Mouse (Mus musculus): ENCODE measurements around the gene Sfn. TPM values are rescaled to one million over a fixed set of nuclear protein-coding genes. Genes with fewer than 3 reads are reported as not detected.

Sfn gene
- polyA plus RNA-seq, 1 experiment from 2014 or later, result 6.8 TPM

- H3K36me3 ChIP-seq (replicated peaks), result peaks cover 41% of the 10 kb centered on the region
- no peak for ATAC-seq (ENCODE audit: low FRiP score)
- H3K9ac ChIP-seq, result no peak overlapping the region
- H3K4me3 ChIP-seq (replicated peaks), result no peak overlapping the region
- H3K4me2 ChIP-seq, result no peak overlapping the region
- no peaks in the 10 kb centered on the region for H3K4me1 ChIP-seq
- 0 out of 2 replicates have a peak, but pooled peaks cover 9% of the 10 kb centered on the region for H3K9me3 ChIP-seq
- H3K27ac ChIP-seq, result no peak overlapping the region
- WGBS, result 89% methylated on average over 10 of the region's 10 CpGs
- H3K27me3 ChIP-seq, result no peaks in the 10 kb centered on the region
These were observed 13.4 kb upstream of the Sfn start for GRCm38 (mm10) chr4:133615416-133615815.

GRCm38 (mm10) chr4:133614274-133614761, 12.3 kb upstream of the Sfn start:
- Histone ChIP-seq H3K27ac (no peak overlapping the region), H3K9ac (no peak overlapping the region), H3K4me3 (replicated peaks) (no peak overlapping the region), H3K9me3 (0 out of 2 replicates have a peak, but pooled peaks cover 9% of the 10 kb centered on the region), H3K4me2 (no peak overlapping the region), H3K27me3 (no peaks in the 10 kb centered on the region), H3K4me1 (no peaks in the 10 kb centered on the region), H3K36me3 (replicated peaks) (peaks cover 40% of the 10 kb centered on the region)
- WGBS, result 87% methylated on average over 8 of the region's 8 CpGs
- ATAC-seq (ENCODE audit: low FRiP score), result no peak

GRCm38 (mm10) chr4:133613867-133614266, 11.9 kb upstream of the Sfn start:
- H3K4me2 ChIP-seq, result no peak overlapping the region
- H3K4me3 ChIP-seq (replicated peaks), result no peak overlapping the region
- ATAC-seq (ENCODE audit: low FRiP score), result no peak
- H3K9me3 ChIP-seq, result 0 out of 2 replicates have a peak, but pooled peaks cover 9% of the 10 kb centered on the region
- peaks cover 40% of the 10 kb centered on the region for H3K36me3 ChIP-seq (replicated peaks)
- no peak overlapping the region for H3K27ac ChIP-seq
- 89% methylated on average over 4 of the region's 4 CpGs for WGBS
- H3K4me1 ChIP-seq, result no peaks in the 10 kb centered on the region
- no peak overlapping the region for H3K9ac ChIP-seq
- H3K27me3 ChIP-seq, result no peaks in the 10 kb centered on the region

DNA sequence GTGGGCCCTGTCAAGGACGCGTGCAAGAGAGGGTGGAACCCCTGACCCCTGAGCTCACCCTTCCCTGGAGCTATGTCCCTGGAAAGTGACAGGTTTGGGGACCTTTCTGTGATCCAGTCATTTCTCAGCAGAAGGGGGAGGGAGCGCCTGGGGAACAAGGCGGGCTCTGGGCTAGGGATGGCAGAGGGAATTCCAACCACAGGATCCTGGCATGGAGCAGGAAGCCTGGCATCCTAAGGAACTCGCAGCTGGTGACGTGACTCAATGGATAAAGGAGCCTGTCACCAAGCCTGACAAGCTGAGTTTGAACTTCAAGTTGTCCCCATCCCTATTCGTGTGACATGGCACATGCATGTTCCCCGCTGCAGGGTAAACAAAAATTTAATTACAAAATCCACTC, 11.1 kb upstream of the Sfn start:
- Histone ChIP-seq H3K27me3 (no peaks in the 10 kb centered on the region), H3K27ac (no peak overlapping the region)

DNA sequence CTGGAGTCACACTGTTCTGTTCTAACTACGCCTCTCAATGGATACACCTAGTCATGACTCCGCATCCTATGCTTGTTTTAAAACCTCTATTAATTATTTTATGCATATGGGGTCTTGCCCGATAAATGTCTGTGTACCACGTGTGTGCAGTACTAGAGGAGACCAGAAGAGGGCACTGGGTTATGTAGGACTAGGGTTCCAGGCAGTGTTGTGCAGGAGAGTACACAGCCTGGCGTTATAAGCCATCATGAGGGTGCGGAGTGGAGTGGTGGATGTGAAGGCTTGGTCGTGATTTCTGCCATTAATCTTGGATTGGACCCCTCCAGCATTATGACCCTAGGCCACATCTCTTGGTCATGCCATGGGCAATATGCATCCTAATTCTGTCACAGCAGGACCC, 10.4 kb upstream of the Sfn start:
- Histone ChIP-seq H3K27me3 (no peaks in the 10 kb centered on the region), H3K9ac (no peak overlapping the region)
- WGBS, result 93% methylated on average over 7 of the region's 7 CpGs

More for the DNA sequence above, 11.1 kb upstream of the Sfn start:
- Histone ChIP-seq H3K4me1 (no peaks in the 10 kb centered on the region), H3K4me2 (no peak overlapping the region), H3K36me3 (replicated peaks) (peaks cover 45% of the 10 kb centered on the region), H3K9ac (no peak overlapping the region), H3K4me3 (replicated peaks) (no peak overlapping the region), H3K9me3 (0 out of 2 replicates have a peak, but pooled peaks cover 9% of the 10 kb centered on the region)
- 95% methylated on average over 8 of the region's 8 CpGs for WGBS
- ATAC-seq (ENCODE audit: low FRiP score), result no peak

DNA sequence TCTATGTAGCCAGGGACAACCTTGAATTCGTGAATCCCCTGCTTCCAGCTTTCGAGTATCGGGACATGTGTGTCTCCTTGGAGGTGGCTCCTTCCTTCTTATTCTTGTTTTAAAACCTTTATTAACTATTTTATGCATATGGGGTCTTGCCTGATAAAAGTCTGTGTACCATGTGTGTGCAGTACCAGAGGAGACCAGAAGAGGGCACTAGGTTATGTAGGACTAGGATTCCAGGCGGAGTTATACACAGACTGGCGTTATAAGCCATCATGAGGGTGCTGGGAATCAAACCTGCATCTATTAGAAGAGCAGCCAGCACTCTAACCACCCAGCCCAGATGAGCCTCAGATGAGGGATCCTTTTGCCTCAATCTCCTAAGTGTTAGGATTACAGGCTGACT, 9.8 kb upstream of the Sfn start:
- Histone ChIP-seq H3K27ac (no peak overlapping the region), H3K4me3 (replicated peaks) (no peak overlapping the region), H3K9me3 (0 out of 2 replicates have a peak, but pooled peaks cover 9% of the 10 kb centered on the region), H3K27me3 (no peaks in the 10 kb centered on the region), H3K4me2 (no peak overlapping the region), H3K9ac (no peak overlapping the region), H3K36me3 (replicated peaks) (peaks cover 54% of the 10 kb centered on the region), H3K4me1 (no peaks in the 10 kb centered on the region)
- 97% methylated on average over 5 of the region's 5 CpGs for WGBS
- no peak for ATAC-seq (ENCODE audit: low FRiP score)

More for the DNA sequence above, 10.4 kb upstream of the Sfn start:
- ATAC-seq (ENCODE audit: low FRiP score), result no peak
- Histone ChIP-seq H3K27ac (no peak overlapping the region), H3K4me3 (replicated peaks) (no peak overlapping the region), H3K4me1 (no peaks in the 10 kb centered on the region), H3K4me2 (no peak overlapping the region), H3K9me3 (0 out of 2 replicates have a peak, but pooled peaks cover 9% of the 10 kb centered on the region), H3K36me3 (replicated peaks) (peaks cover 48% of the 10 kb centered on the region)

GRCm38 (mm10) chr4:133609719-133610118, 7.8 kb upstream of the Sfn start:
- no peak overlapping the region for H3K9ac ChIP-seq
- 0 out of 2 replicates have a peak, but pooled peaks cover 9% of the 10 kb centered on the region for H3K9me3 ChIP-seq
- 0 out of 2 replicates have a peak, but pooled peaks have one; percentile 44 for ATAC-seq (ENCODE audit: low FRiP score)
- no peak overlapping the region for H3K27ac ChIP-seq
- no peaks in the 10 kb centered on the region for H3K4me1 ChIP-seq
- peaks cover 46% of the 10 kb centered on the region for H3K36me3 ChIP-seq (replicated peaks)
- no peak overlapping the region for H3K4me2 ChIP-seq
- H3K4me3 ChIP-seq (replicated peaks), result no peak overlapping the region
- WGBS, result 15% methylated on average over 6 of the region's 6 CpGs
- no peaks in the 10 kb centered on the region for H3K27me3 ChIP-seq

GRCm38 (mm10) chr4:133607284-133607683, 5.3 kb upstream of the Sfn start:
- no peaks in the 10 kb centered on the region for H3K4me1 ChIP-seq
- no peak overlapping the region for H3K4me2 ChIP-seq
- H3K27me3 ChIP-seq, result peaks cover 14% of the 10 kb centered on the region
- H3K36me3 ChIP-seq (replicated peaks), result peaks cover 28% of the 10 kb centered on the region
- no peak overlapping the region for H3K27ac ChIP-seq
- no peak overlapping the region for H3K4me3 ChIP-seq (replicated peaks)
- 0 out of 2 replicates have a peak, but pooled peaks cover 6% of the 10 kb centered on the region for H3K9me3 ChIP-seq
- 85% methylated on average over 10 of the region's 10 CpGs for WGBS
- no peak for ATAC-seq (ENCODE audit: low FRiP score)
- no peak overlapping the region for H3K9ac ChIP-seq

- H3K4me2 ChIP-seq, result no peak overlapping the region
- H3K9ac ChIP-seq, result no peak overlapping the region
- no peaks in the 10 kb centered on the region for H3K9me3 ChIP-seq
- no peak overlapping the region for H3K4me3 ChIP-seq (replicated peaks)
- H3K27ac ChIP-seq, result no peak overlapping the region
- ATAC-seq (ENCODE audit: low FRiP score), result no peak
- peaks cover 19% of the 10 kb centered on the region for H3K36me3 ChIP-seq (replicated peaks)
- 57% methylated on average over 9 of the region's 9 CpGs for WGBS
- H3K4me1 ChIP-seq, result peaks cover 4% of the 10 kb centered on the region; the same call in 1 of the 2 replicates
- peaks cover 33% of the 10 kb centered on the region for H3K27me3 ChIP-seq
These were observed 3.4 kb upstream of the Sfn start for GRCm38 (mm10) chr4:133605330-133605729.

DNA sequence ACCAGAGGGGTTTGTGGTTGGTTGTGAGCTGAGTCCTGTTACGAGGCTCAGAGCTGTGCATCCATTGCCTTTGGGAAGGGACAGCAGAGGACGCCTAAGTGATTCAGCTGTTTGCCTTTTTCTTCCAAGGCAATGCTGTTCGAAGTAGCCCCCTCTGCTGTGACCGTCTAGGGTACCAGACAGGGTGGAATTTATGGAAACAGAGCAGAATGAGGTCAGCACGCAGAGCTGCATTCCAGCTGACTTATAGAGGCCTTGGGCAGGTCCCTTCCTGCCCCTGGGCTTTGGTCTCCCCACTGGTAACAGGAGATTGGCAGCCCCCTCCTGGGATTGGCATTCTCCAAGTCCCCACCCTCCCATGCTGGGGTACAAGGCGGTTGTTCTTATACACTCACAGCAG, 2.9 kb upstream of the Sfn start:
- ATAC-seq (ENCODE audit: low FRiP score), result no peak
- H3K36me3 ChIP-seq (replicated peaks), result peaks cover 17% of the 10 kb centered on the region

DNA sequence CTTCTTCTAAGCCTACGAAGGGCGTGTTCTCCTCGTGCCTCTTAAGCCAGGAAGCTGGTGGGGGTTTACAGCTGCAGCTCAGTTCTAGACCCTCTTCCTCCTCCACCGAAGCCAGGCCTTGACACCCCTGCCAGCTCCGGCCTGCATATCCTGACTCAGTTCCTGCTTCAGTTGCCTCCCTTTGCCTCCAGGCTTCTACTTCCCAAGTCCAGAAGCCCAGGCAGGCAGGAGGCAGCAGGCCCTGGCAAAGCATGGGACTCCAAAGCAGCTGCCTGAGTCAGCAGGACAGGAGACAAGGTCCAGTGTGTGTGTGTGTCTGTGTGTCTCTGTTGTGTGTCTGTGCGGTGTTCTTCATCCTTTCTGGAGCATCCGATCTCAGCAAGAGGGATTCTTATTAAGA, 2.2 kb upstream of the Sfn start:
- no peak for ATAC-seq (ENCODE audit: low FRiP score)
- Histone ChIP-seq H3K4me1 (peaks cover 15% of the 10 kb centered on the region), H3K9me3 (no peaks in the 10 kb centered on the region), H3K9ac (no peak overlapping the region), H3K27me3 (peaks cover 45% of the 10 kb centered on the region), H3K4me2 (no peak overlapping the region), H3K36me3 (replicated peaks) (peaks cover 17% of the 10 kb centered on the region), H3K27ac (no peak overlapping the region), H3K4me3 (replicated peaks) (no peak overlapping the region)
- WGBS, result 90% methylated on average over 7 of the region's 7 CpGs

More for the DNA sequence above, 2.9 kb upstream of the Sfn start:
- H3K4me3 ChIP-seq (replicated peaks), result no peak overlapping the region
- 85% methylated on average over 6 of the region's 6 CpGs for WGBS
- no peak overlapping the region for H3K4me2 ChIP-seq
- no peak overlapping the region for H3K27ac ChIP-seq
- H3K27me3 ChIP-seq, result peaks cover 38% of the 10 kb centered on the region
- peaks cover 8% of the 10 kb centered on the region for H3K4me1 ChIP-seq
- no peaks in the 10 kb centered on the region for H3K9me3 ChIP-seq
- H3K9ac ChIP-seq, result no peak overlapping the region

- Histone ChIP-seq H3K27ac (no peak overlapping the region), H3K36me3 (replicated peaks) (peaks cover 11% of the 10 kb centered on the region), H3K27me3 (peaks cover 56% of the 10 kb centered on the region), H3K4me1 (peaks cover 17% of the 10 kb centered on the region), H3K4me2 (no peak overlapping the region), H3K9ac (no peak overlapping the region), H3K4me3 (replicated peaks) (no peak overlapping the region), H3K9me3 (no peaks in the 10 kb centered on the region)
- ATAC-seq (ENCODE audit: low FRiP score), result no peak
- WGBS, result 90% methylated on average over 5 of the region's 5 CpGs
These were observed 1.1 kb upstream of the Sfn start for GRCm38 (mm10) chr4:133603056-133603455.

- Histone ChIP-seq H3K9ac (peak overlapping the region; percentile 50; the same call in 1 of the 2 replicates), H3K27ac (no peak overlapping the region), H3K4me3 (replicated peaks) (peak overlapping the region; percentile 48), H3K9me3 (no peaks in the 10 kb centered on the region), H3K4me2 (peak overlapping the region; percentile 83), H3K4me1 (peaks cover 17% of the 10 kb centered on the region), H3K27me3 (peaks cover 66% of the 10 kb centered on the region), H3K36me3 (replicated peaks) (peaks cover 3% of the 10 kb centered on the region; the same call in 1 of the 2 replicates)
- WGBS, result 16% methylated on average over 9 of the region's 9 CpGs
- ATAC-seq (ENCODE audit: low FRiP score), result no peak
These were observed 1.7 kb downstream of the Sfn start for GRCm38 (mm10) chr4:133600306-133600705.

Data from forebrain, embryonic 12.5 days (tissue).